Mouse (Mus musculus): ENCODE measurements around the gene Srrd. TPM values are rescaled to one million over a fixed set of nuclear protein-coding genes. Genes with fewer than 3 reads are reported as not detected.
A peak's percentile ranks its signal among the peaks of the same experiment; 100 is the strongest.

Srrd gene
- polyA plus RNA-seq, 1 experiment from 2014 or later, result 48.9 TPM

GRCm38 (mm10) chr5:112349169-112349568 lies 6.3 kb upstream of the Srrd start:
- Histone ChIP-seq H3K27ac (no peak overlapping the region), H3K9me3 (no peaks in the 10 kb centered on the region), H3K4me3 (no peak overlapping the region), H3K4me1 (peaks cover 18% of the 10 kb centered on the region), H3K36me3 (replicated peaks) (peaks cover 86% of the 10 kb centered on the region), H3K27me3 (ENCODE audit: poor library complexity, severe bottlenecking) (no peaks in the 10 kb centered on the region)
- no peak for DNase-seq (ENCODE audit: extremely low spot score, low spot score)
- WGBS, result 94% methylated on average over 8 of the region's 8 CpGs

GRCm38 (mm10) chr5:112346211-112346965 lies 3.5 kb upstream of the Srrd start:
- Histone ChIP-seq H3K36me3 (replicated peaks) (peaks cover 60% of the 10 kb centered on the region), H3K4me1 (peaks cover 40% of the 10 kb centered on the region), H3K4me3 (no peak overlapping the region), H3K9me3 (no peaks in the 10 kb centered on the region), H3K27me3 (ENCODE audit: poor library complexity, severe bottlenecking) (no peaks in the 10 kb centered on the region), H3K27ac (no peak overlapping the region)
- 94% methylated on average over 16 of the region's 16 CpGs for WGBS
- DNase-seq (ENCODE audit: extremely low spot score, low spot score), result no peak

GRCm38 (mm10) chr5:112344092-112344960 lies 1.5 kb upstream of the Srrd start:
- no peaks in the 10 kb centered on the region for H3K27me3 ChIP-seq (ENCODE audit: poor library complexity, severe bottlenecking)
- peaks cover 43% of the 10 kb centered on the region for H3K4me1 ChIP-seq
- H3K36me3 ChIP-seq (replicated peaks), result peaks cover 56% of the 10 kb centered on the region
- H3K27ac ChIP-seq, result no peak overlapping the region
- peak overlapping the region; percentile 87; the same call in 1 of the 2 replicates for H3K4me3 ChIP-seq
- no peak for DNase-seq (ENCODE audit: extremely low spot score, low spot score)
- 83% methylated on average over 6 of the region's 6 CpGs for WGBS
- no peaks in the 10 kb centered on the region for H3K9me3 ChIP-seq

- Histone ChIP-seq H3K27me3 (ENCODE audit: poor library complexity, severe bottlenecking) (no peaks in the 10 kb centered on the region), H3K4me3 (peak overlapping the region; percentile 87), H3K36me3 (replicated peaks) (peaks cover 55% of the 10 kb centered on the region), H3K4me1 (peaks cover 43% of the 10 kb centered on the region), H3K27ac (peak overlapping the region; percentile 92), H3K9me3 (no peaks in the 10 kb centered on the region)
- WGBS, result 0% methylated on average over 24 of the region's 24 CpGs
- DNase-seq (ENCODE audit: extremely low spot score, low spot score), result no peak
These were observed 360 bp upstream of the Srrd start for GRCm38 (mm10) chr5:112343205-112343595.

DNA sequence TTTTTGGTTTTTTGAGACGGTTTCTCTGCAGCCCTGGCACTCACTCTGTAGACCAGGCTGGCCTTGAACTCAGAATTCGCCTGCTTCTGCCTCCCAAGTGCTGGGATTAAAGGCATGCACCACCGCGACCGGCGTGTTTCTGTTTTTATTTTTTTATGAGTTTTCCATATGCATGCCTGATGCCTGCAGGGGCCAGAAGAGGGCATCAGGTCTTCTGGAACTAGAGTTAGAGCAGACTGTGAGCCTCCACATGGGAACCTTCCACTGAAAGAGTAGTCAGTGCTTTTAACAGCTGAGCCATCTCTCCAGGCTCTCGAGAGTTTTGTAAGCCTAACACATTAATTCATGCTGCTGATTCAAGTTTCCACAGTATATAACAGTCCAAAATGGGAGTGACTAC lies 3.6 kb downstream of the Srrd start:
- no peaks in the 10 kb centered on the region for H3K27me3 ChIP-seq (ENCODE audit: poor library complexity, severe bottlenecking)
- WGBS, result 84% methylated on average over 7 of the region's 7 CpGs
- H3K4me3 ChIP-seq, result no peak overlapping the region

DNA sequence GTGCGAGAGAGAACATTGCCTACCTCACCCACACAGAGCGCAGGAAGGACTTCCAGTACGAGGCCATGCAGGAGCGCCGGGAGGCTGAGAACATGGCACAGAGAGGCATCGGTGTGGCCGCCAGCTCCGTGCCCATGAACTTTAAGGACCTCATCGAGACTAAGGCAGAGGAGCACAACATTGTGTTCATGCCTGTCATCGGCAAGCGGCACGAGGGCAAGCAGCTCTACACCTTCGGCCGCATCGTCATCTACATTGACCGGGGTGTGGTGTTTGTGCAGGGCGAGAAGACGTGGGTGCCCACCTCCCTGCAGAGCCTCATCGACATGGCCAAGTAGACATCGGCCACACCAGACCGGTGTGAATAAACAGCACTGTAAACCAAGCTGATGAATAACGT lies 5.8 kb downstream of the Srrd start:
- 95% methylated on average over 22 of the region's 22 CpGs for whole genome bisulfite sequencing
- Histone ChIP-seq H3K36me3 (replicated peaks) (peaks cover 89% of the 10 kb centered on the region), H3K4me3 (no peak overlapping the region), H3K27me3 (ENCODE audit: poor library complexity, severe bottlenecking) (no peaks in the 10 kb centered on the region), H3K4me1 (peaks cover 8% of the 10 kb centered on the region), H3K27ac (no peak overlapping the region), H3K9me3 (no peaks in the 10 kb centered on the region)
- no peak for DNase-seq (ENCODE audit: extremely low spot score, low spot score)

More for the DNA sequence above, 3.6 kb downstream of the Srrd start:
- peaks cover 25% of the 10 kb centered on the region for H3K4me1 ChIP-seq
- H3K36me3 ChIP-seq (replicated peaks), result peaks cover 67% of the 10 kb centered on the region
- no peaks in the 10 kb centered on the region for H3K9me3 ChIP-seq
- no peak for DNase-seq (ENCODE audit: extremely low spot score, low spot score)
- no peak overlapping the region for H3K27ac ChIP-seq

DNA sequence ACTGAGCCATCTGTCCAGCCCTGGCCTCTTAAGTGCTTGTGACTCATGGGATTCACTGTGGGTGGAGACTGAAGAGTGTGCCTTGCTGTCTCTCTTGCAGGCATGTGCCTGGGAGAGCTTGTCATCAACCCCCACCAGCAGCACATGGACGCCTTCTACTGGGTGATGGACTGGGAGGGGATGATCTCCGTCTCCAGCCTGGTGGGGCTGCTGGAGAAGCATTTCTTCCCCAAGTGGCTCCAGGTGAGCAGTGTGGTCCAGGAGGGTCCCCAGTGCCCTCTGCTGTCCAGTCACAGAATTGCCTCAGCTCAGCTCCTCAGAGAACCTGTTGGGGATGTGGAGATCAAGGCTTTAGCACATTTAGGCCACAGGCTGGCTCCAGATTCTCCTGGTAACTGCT lies 7.4 kb downstream of the Srrd start:
- Histone ChIP-seq H3K9me3 (no peaks in the 10 kb centered on the region), H3K27ac (no peak overlapping the region), H3K27me3 (ENCODE audit: poor library complexity, severe bottlenecking) (no peaks in the 10 kb centered on the region), H3K4me3 (no peak overlapping the region), H3K4me1 (no peaks in the 10 kb centered on the region), H3K36me3 (replicated peaks) (peaks cover 98% of the 10 kb centered on the region)
- WGBS, result 26% methylated on average over 2 of the region's 2 CpGs
- peak; percentile 34 for DNase-seq (ENCODE audit: extremely low spot score, low spot score)

GRCm38 (mm10) chr5:112329805-112330564 lies 12.9 kb downstream of the Srrd start:
- H3K27ac ChIP-seq, result no peak overlapping the region
- H3K9me3 ChIP-seq, result no peaks in the 10 kb centered on the region
- WGBS, result 94% methylated on average over 14 of the region's 14 CpGs
- no peak for DNase-seq (ENCODE audit: extremely low spot score, low spot score)
- no peaks in the 10 kb centered on the region for H3K27me3 ChIP-seq (ENCODE audit: poor library complexity, severe bottlenecking)
- peaks cover 74% of the 10 kb centered on the region for H3K36me3 ChIP-seq (replicated peaks)
- peaks cover 28% of the 10 kb centered on the region for H3K4me1 ChIP-seq
- no peak overlapping the region for H3K4me3 ChIP-seq

DNA sequence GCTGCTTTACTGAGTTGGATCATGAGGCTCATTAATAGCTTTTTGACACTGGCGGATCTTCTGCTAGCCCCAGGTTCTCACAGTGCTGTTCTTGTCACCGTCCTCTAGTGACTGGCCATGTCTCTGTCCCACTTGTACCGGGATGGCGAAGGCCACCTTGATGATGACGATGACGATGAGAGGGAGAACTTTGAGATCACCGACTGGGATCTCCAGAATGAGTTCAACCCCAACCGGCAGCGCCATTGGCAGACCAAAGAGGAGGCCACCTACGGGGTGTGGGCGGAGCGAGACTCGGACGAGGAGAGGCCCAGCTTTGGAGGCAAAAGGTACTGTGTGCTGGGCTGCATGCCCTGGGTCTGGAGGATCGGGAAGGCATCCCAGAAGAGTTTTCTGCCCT lies 15.0 kb downstream of the Srrd start:
- Histone ChIP-seq H3K9me3 (no peaks in the 10 kb centered on the region), H3K27me3 (ENCODE audit: poor library complexity, severe bottlenecking) (no peaks in the 10 kb centered on the region), H3K4me3 (no peak overlapping the region), H3K36me3 (replicated peaks) (peaks cover 53% of the 10 kb centered on the region), H3K27ac (no peak overlapping the region), H3K4me1 (peaks cover 32% of the 10 kb centered on the region)
- whole genome bisulfite sequencing, result 93% methylated on average over 15 of the region's 15 CpGs
- no peak for DNase-seq (ENCODE audit: extremely low spot score, low spot score)

DNA sequence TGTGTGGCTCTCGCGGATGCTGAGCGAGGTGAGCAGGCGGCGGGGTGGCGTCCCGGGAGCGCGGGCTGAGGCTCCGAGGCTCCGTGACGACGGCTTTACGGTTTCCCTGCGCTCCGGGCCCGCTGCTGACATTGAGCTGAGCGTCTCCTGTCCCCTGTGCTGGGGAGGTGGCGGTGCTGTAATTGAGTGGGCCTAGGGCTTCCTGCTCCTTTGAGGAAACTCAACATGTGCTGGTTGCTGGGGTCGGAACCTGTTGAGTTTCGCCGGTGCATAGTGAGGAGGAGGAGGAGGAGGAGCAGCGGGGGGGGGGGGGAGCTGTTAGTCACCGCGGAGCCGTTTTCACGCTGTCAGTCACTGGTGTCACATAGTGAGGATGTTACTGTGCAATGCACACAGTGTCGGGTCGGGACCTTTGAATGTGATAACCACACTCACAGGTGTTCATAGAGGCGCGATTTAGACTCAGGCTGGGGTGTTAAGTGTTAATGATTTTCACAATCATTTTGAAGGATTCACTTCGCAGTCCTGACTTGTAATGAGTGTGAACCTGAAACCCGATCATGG lies 16.3 kb downstream of the Srrd start:
- H3K27ac ChIP-seq, result peak overlapping the region; percentile 83
- 1% methylated on average over 33 of the region's 33 CpGs for WGBS
- DNase-seq (ENCODE audit: extremely low spot score, low spot score), result no peak

DNA sequence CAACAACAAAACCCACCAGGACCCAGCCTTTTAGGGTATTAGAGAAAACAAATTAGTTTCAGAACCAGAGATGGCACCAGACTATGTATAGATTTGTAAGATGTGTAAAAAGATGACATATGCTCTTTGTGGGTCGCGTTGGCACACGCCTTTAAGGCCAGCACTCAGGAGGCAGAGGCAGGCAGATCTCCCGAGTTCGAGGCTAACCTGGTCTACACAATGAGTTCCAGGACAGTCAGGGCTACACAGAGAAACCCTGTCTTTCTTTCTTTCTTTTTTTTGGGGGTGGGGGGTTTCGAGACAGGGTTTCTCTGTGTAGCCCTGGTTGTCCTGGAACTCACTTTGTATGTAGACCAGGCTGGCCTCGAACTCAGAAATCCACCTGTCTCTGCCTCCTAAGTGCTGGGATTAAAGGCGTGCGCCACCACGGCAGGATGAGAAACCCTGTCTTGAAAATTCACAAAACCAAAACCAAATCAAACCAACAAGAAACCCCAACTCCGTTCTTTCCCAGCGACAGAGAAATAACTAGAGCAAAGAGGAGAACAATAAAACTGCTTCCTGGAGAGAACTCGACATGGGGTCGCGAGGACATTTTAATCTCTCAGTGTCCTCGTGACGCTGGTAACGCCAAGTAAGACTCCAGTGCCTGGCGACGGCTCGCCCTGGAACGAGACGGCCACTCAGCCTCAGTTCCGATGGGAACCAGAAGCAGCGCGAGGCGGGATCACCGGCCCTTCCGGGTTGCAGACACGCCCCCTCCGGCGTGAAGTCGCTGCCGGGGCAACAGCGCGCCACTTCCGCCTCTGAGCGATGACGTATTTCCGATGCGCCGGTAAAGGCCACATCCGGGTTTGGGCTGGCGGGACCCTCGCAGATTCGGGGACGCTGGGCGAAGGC lies 17.0 kb downstream of the Srrd start, which contains the start of gene Tfip11:
Tfip11 (plus strand) TSS at position 813 of the 900 bp plus-strand sequence.
- Histone ChIP-seq H3K27me3 (ENCODE audit: poor library complexity, severe bottlenecking) (no peaks in the 10 kb centered on the region), H3K4me3 (peak within 1 kb of the TSS; percentile 83), H3K36me3 (replicated peaks) (peaks cover 32% of the 10 kb centered on the region), H3K9me3 (no peaks in the 10 kb centered on the region), H3K27ac (peak within 1 kb of the TSS; percentile 83), H3K4me1 (peaks cover 32% of the 10 kb centered on the region)
- peak; percentile 94 for DNase-seq (ENCODE audit: extremely low spot score, low spot score)
- WGBS, result 7% methylated on average over 48 of the region's 48 CpGs

More for the DNA sequence above, 16.3 kb downstream of the Srrd start:
- Histone ChIP-seq H3K4me1 (peaks cover 32% of the 10 kb centered on the region), H3K27me3 (ENCODE audit: poor library complexity, severe bottlenecking) (no peaks in the 10 kb centered on the region), H3K36me3 (replicated peaks) (peaks cover 40% of the 10 kb centered on the region), H3K9me3 (no peaks in the 10 kb centered on the region), H3K4me3 (peak overlapping the region; percentile 83)

Data from forebrain, embryonic 10.5 days (tissue).